Mouse (Mus musculus) kidney, adult 2 months (tissue): ENCODE results near the gene Grm1.

Experiments
- CTCF ChIP-seq: fragments of 200-500 bp; conservative IDR thresholded peaks from 2 replicates; pipeline ENCODE4 v1.5.1; 2011; ENCODE audit warnings: low read depth, mild to moderate bottlenecking, control low read depth, low read length, moderate library complexity, mixed read lengths; ENCODE audit not compliant: insufficient read depth, insufficient read length
- POLR2A ChIP-seq: fragments of 200-500 bp; IDR thresholded peaks from one replicate; pipeline ENCODE4 v1.6.1; 2011; ENCODE audit warnings: low read depth, low read length, control low read depth

DNA sequence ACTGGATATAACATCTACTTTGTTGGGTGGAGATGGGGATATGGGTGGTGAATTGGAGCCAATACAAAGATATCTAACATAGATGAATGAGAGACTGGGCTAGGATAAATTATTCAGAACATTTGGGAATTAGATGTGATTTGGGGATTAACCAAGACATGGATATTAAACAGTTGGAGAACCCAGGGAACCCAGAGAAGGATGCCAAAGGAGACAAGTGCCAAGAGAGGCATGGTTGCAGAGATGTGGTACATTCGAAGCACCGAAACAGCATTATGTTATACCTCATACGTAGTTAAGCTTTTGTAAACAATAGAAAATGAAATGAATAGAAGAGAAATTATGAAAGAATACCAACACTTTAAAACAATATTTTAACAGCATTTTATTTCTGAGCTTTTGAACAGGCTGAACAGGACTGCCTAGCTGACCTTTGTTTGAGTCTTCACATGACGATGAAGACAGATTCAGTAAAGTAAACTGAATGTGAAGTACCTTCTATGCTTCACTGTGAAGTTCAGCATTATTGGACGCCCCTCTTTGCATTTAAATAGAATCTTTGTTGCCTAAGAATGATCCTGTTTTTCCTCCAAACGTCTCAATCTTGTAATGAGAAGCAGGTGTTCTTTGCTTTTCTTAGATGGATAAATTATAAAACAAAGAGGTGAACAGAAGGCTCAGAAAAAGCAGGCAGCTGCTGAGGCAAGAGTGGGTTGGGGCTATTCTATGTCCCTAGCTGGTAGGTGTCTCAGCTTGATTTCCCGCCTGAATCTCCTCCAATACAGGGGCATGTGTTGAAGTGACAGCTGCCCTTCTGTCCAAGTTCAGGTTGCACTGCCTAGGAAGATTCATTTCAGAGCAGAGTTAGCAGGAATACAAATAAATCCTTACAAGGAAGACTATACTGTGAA, 234.5 kb downstream of the Grm1 start:
- TF ChIP-seq CTCF (no peak), POLR2A (no peak)
